Comparison of ENCODE assay signal across 18 mouse cellular contexts in genomic region chr9:85375152-85375551, GRCm38 (mm10).
"Had no signal": no experiment of that assay in that cellular context is flagged by ENCODE, and none has a peak within 500 bp of the region (broad histone marks: within the 10 kb centered on the region; RNA-seq: fewer than 3 reads in every experiment).

No protein-coding gene starts in this region.

- H3K4me1 ChIP-seq: midbrain, embryonic 10.5 days; midbrain, embryonic 12.5 days; neural tube, embryonic 12.5 days; stomach, embryonic 15.5 days had no signal

- H3K36me3 ChIP-seq: midbrain, embryonic 10.5 days; midbrain, embryonic 12.5 days; neural tube, embryonic 12.5 days; stomach, embryonic 15.5 days had no signal

- H3K9me3 ChIP-seq: midbrain, embryonic 10.5 days; midbrain, embryonic 12.5 days; neural tube, embryonic 12.5 days; stomach, embryonic 15.5 days had no signal

- H3K4me2 ChIP-seq: lung, embryonic 14.5 days; midbrain, embryonic 12.5 days; neural tube, embryonic 12.5 days; stomach, embryonic 15.5 days had no signal

- DNase-seq: lung, adult 18-20 months; lung, embryonic 14.5 days; lung, postnatal 10 days; lung, postnatal 4 days; midbrain, embryonic 14.5 days; right cerebral cortex, postnatal 25 days; right cerebral cortex, postnatal 4 days; spleen, adult 18-20 months; thymus, adult 2 months; thymus, postnatal 25 days; thymus, postnatal 4 days had no signal

- H3K9ac ChIP-seq: liver, embryonic 14.5 days; lung, embryonic 14.5 days; midbrain, embryonic 12.5 days; neural tube, embryonic 12.5 days; stomach, embryonic 15.5 days had no signal

- H3K27me3 ChIP-seq: midbrain, embryonic 12.5 days; neural tube, embryonic 12.5 days; stomach, embryonic 15.5 days had no signal

- ATAC-seq: midbrain, embryonic 16.5 days had no signal

- H3K27ac ChIP-seq: liver, embryonic 14.5 days; midbrain, embryonic 10.5 days; midbrain, embryonic 12.5 days; neural tube, embryonic 12.5 days; stomach, embryonic 15.5 days; stomach, postnatal 0 days had no signal

- H3K4me3 ChIP-seq: midbrain, embryonic 10.5 days; midbrain, embryonic 12.5 days; neural tube, embryonic 12.5 days; stomach, embryonic 15.5 days had no signal
